Comparison of ENCODE assay signal across 9 mouse cellular contexts in genomic region chr15:94265630-94266029, GRCm38 (mm10).
DNase-seq lines count a peak whose midpoint lies in the region; ATAC-seq and TF ChIP-seq lines count a peak whose summit lies in the region.
"Had no signal": no experiment of that assay in that cellular context is flagged by ENCODE, and none has a peak within 500 bp of the region (broad histone marks: within the 10 kb centered on the region; RNA-seq: fewer than 3 reads in every experiment).

No protein-coding gene starts in this region.

- H3K27ac ChIP-seq in heart, embryonic 11.5 days (ENCODE audit: low read depth, low read length), result no peak overlapping the region
- H3K27ac ChIP-seq in embryonic fibroblast, embryonic 13.5 days (ENCODE audit: insufficient read depth, low read length), result no peak overlapping the region
- H3K27ac ChIP-seq: neural tube, embryonic 12.5 days had no signal

- H3K4me2 ChIP-seq in heart, embryonic 11.5 days, result no peak overlapping the region
- H3K4me2 ChIP-seq: neural tube, embryonic 12.5 days had no signal

- no peaks in the 10 kb centered on the region for H3K4me1 ChIP-seq in heart, embryonic 11.5 days (ENCODE audit: control insufficient read depth, insufficient read depth, low read length)
- no peaks in the 10 kb centered on the region for H3K4me1 ChIP-seq in embryonic fibroblast, embryonic 13.5 days (ENCODE audit: control insufficient read depth, insufficient read depth, low read length)

- H3K36me3 ChIP-seq in heart, embryonic 11.5 days (ENCODE audit: control insufficient read depth, insufficient read depth, low read length), result no peaks in the 10 kb centered on the region
- H3K36me3 ChIP-seq: neural tube, embryonic 12.5 days had no signal

- ATAC-seq in heart, embryonic 11.5 days (replicated peaks; ENCODE audit: insufficient number of reproducible peaks, low FRiP score, low TSS enrichment), result no peak
- ATAC-seq in hematopoietic stem cell, adult 5-6 weeks (replicated peaks in 1 of 2; ENCODE audit: insufficient read depth in 1 of 2, low FRiP score in 2 of 2, low TSS enrichment in 1 of 2, low read depth in 1 of 2, poor library complexity in 2 of 2, severe bottlenecking in 2 of 2), result peak; percentile 27 to 57; a peak in 1 of 4 replicates

- H3K4me3 ChIP-seq in heart, embryonic 11.5 days (ENCODE audit: low read depth, low read length), result no peak overlapping the region
- H3K4me3 ChIP-seq in embryonic fibroblast, embryonic 13.5 days (ENCODE audit: insufficient read depth, low read length), result no peak overlapping the region
- H3K4me3 ChIP-seq: neural tube, embryonic 12.5 days had no signal

- peak; percentile 94 for DNase-seq in heart, adult 11 months
- peak; percentile 81 to 83 for DNase-seq in adrenal gland, postnatal 36 days
- DNase-seq in left cerebral cortex, adult 8-10 months (ENCODE audit: low spot score in 2 of 2), result peak; percentile 53 to 94
- DNase-seq in natural killer cell, adult 2 months (ENCODE audit: low spot score in 2 of 2), result peak; percentile 30 to 60
- DNase-seq in testis, postnatal 14 days (ENCODE audit: low spot score), result peak; percentile 45

- WGBS in heart, embryonic 11.5 days (ENCODE audit: insufficient replicate concordance), result 29% methylated on average over 10 of the region's 10 CpGs

- H3K9ac ChIP-seq in heart, embryonic 11.5 days (ENCODE audit: low read depth, low read length), result no peak overlapping the region
- H3K9ac ChIP-seq: neural tube, embryonic 12.5 days had no signal

- H3K9me3 ChIP-seq in heart, embryonic 11.5 days (replicated peaks; ENCODE audit: control insufficient read depth, low read length), result no peaks in the 10 kb centered on the region
- H3K9me3 ChIP-seq: neural tube, embryonic 12.5 days had no signal

- TF ChIP-seq POLR2A in embryonic fibroblast, embryonic 13.5 days (IDR thresholded peaks at IDR 0.05; ENCODE audit: low read depth, low read length), result no peak

- H3K27me3 ChIP-seq in heart, embryonic 11.5 days (ENCODE audit: control insufficient read depth, insufficient read depth, low read length), result no peaks in the 10 kb centered on the region
- H3K27me3 ChIP-seq: neural tube, embryonic 12.5 days had no signal

- peak; percentile 96 for TF ChIP-seq CTCF in embryonic fibroblast, embryonic 13.5 days (IDR thresholded peaks at IDR 0.05; ENCODE audit: borderline replicate concordance, insufficient read depth, low read length)
